Mouse (Mus musculus) limb, embryonic 14.5 days (tissue): ENCODE measurements at regions not wholly inside any gene's neighbourhood (a gene's known extent, or its start where the extent isn't known, plus 50 kb on each side); places are given as distances from the start of the nearest gene placed in this dataset.

Source experiments
- ATAC-seq: fragments of 200-750 bp; cut with Nextera tagmentation; 2 replicates; pipeline ENCODE4 v1.8.0; 2017; ENCODE audit warnings: low read depth, moderate number of reproducible peaks, moderate TSS enrichment; ENCODE audit not compliant: low FRiP score
- DNase-seq: peaks from one replicate; pipeline ENCODE4 v3.0.0-alpha.2; 2015; ENCODE audit warnings: low spot score
- H3K27ac ChIP-seq: fragments of 300-500 bp; sonication (generic); replicated peaks from 2 replicates; pipeline ENCODE4 v1.5.1; 2014; ENCODE audit warnings: low read depth, mild to moderate bottlenecking, low read length, moderate library complexity, mixed read lengths
- H3K27me3 ChIP-seq: fragments of 300-500 bp; sonication (generic); 2 replicates; pipeline ENCODE4 v1.6.1; 2014; ENCODE audit warnings: low read length, mixed read lengths; ENCODE audit not compliant: control insufficient read depth, insufficient read depth
- H3K36me3 ChIP-seq: fragments of 300-500 bp; sonication (generic); 2 replicates; pipeline ENCODE4 v1.6.1; 2014; ENCODE audit warnings: mild to moderate bottlenecking, low read length, moderate library complexity, mixed read lengths; ENCODE audit not compliant: control insufficient read depth, insufficient read depth
- H3K4me1 ChIP-seq: fragments of 300-500 bp; sonication (generic); 2 replicates; pipeline ENCODE4 v1.6.1; 2014; ENCODE audit warnings: antibody characterized with exemption, low read length, mixed read lengths; ENCODE audit not compliant: control insufficient read depth, insufficient read depth
- H3K4me2 ChIP-seq: fragments of 300-500 bp; sonication (generic); replicated peaks from 2 replicates; pipeline ENCODE4 v1.6.1; 2014; ENCODE audit warnings: low read depth, mild to moderate bottlenecking, low read length, moderate library complexity; ENCODE audit not compliant: severe bottlenecking
- H3K4me3 ChIP-seq: fragments of 300-500 bp; sonication (generic); replicated peaks from 2 replicates; pipeline ENCODE4 v1.5.1; 2014; ENCODE audit warnings: low read length
- H3K9ac ChIP-seq: fragments of 300-500 bp; sonication (generic); 2 replicates; pipeline ENCODE4 v1.6.1; 2014; ENCODE audit warnings: mild to moderate bottlenecking, low read depth, low read length, moderate library complexity; ENCODE audit not compliant: severe bottlenecking
- H3K9me3 ChIP-seq: fragments of 300-500 bp; sonication (generic); 2 replicates; pipeline ENCODE4 v1.6.1; 2016; ENCODE audit warnings: low read length; ENCODE audit not compliant: control insufficient read depth
- POLR2A ChIP-seq: fragments of 200-500 bp; IDR thresholded peaks from 2 replicates; pipeline ENCODE4 v1.8.0; 2012; ENCODE audit warnings: inconsistent platforms, mild to moderate bottlenecking, moderate library complexity, borderline replicate concordance; ENCODE audit not compliant: insufficient read depth, insufficient read length; ENCODE audit errors: extremely low read depth
- WGBS: fragments of 180-500 bp; shearing (Covaris S2); extraction: QIAGEN DNeasy Blood & Tissue Kit; methylation state at CpG from one replicate; pipeline ENCODE4 v1.1.7; 2014; 5-methylcytosine and 5-hydroxymethylcytosine counted together

DNA sequence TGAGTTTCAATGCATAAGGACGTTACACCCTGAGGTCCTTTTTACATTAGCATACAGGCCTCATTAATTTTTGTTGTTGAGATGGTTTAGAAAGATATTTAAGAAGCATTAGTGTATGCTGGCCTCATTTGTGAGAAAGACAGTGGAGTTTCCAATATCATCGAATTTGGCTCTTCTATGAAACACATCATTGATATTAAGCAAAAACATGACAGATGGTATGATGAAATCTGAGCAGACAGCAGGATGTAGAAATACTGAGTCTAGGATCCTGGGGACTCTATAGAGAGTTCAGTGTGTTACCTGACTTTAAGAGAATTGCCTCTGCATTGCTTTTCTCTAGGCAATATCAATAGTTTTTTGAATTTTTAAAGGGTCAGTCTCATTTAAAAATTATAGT lies 1312.8 kb upstream of the Gje1 start:
- no peak overlapping the region for H3K27ac ChIP-seq
- no peaks in the 10 kb centered on the region for H3K36me3 ChIP-seq
- no peak overlapping the region for H3K9ac ChIP-seq
- no peak for ATAC-seq
- no peak overlapping the region for H3K4me3 ChIP-seq
- H3K4me1 ChIP-seq, result no peaks in the 10 kb centered on the region
- TF ChIP-seq POLR2A, result no peak
- H3K9me3 ChIP-seq, result no peaks in the 10 kb centered on the region
- WGBS, result 75% methylated on average over 2 of the region's 2 CpGs
- H3K4me2 ChIP-seq, result no peak overlapping the region
- H3K27me3 ChIP-seq, result no peaks in the 10 kb centered on the region
- DNase-seq, result no peak

DNA sequence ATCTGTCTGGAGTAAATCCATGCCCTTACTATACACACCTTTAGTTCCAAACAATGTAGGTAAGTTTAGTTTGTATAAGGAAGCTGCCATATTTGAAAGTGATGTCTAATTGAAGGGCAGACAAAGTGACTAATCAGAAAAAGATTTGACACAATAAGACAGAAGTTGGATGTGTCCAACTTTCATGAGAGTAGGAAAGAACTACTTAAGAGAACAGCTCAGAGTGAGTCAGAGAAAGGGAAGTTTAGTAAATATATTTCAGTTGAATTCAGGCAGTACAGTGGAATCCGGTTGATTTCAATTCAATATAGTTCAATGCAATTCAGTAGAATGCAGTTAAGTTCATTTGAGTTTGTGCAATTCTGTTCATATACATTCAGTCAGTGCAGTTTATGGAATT lies 1296.8 kb upstream of the Gje1 start:
- TF ChIP-seq POLR2A, result no peak
- 95% methylated on average over 1 of the region's 1 CpGs for WGBS
- H3K27me3 ChIP-seq, result no peaks in the 10 kb centered on the region
- H3K9me3 ChIP-seq, result no peaks in the 10 kb centered on the region
- ATAC-seq (no peak), DNase-seq (no peak)
- no peaks in the 10 kb centered on the region for H3K36me3 ChIP-seq
- no peak overlapping the region for H3K27ac ChIP-seq
- no peaks in the 10 kb centered on the region for H3K4me1 ChIP-seq
- H3K9ac ChIP-seq, result no peak overlapping the region
- no peak overlapping the region for H3K4me3 ChIP-seq
- H3K4me2 ChIP-seq, result no peak overlapping the region

- no peak overlapping the region for H3K4me2 ChIP-seq
- H3K4me1 ChIP-seq, result no peaks in the 10 kb centered on the region
- no peak for TF ChIP-seq POLR2A
- WGBS, result 83% methylated on average over 2 of the region's 2 CpGs
- no peaks in the 10 kb centered on the region for H3K36me3 ChIP-seq
- H3K9me3 ChIP-seq, result no peaks in the 10 kb centered on the region
- no peak overlapping the region for H3K4me3 ChIP-seq
- ATAC-seq (no peak), DNase-seq (no peak)
- H3K9ac ChIP-seq, result no peak overlapping the region
- no peak overlapping the region for H3K27ac ChIP-seq
- no peaks in the 10 kb centered on the region for H3K27me3 ChIP-seq
Measured at GRCm38 (mm10) chr10:16001246-16001645, 1283.2 kb upstream of the Gje1 start.

- ATAC-seq, result no peak
- Histone ChIP-seq H3K9ac (no peak overlapping the region), H3K27me3 (no peaks in the 10 kb centered on the region), H3K27ac (no peak overlapping the region), H3K4me2 (no peak overlapping the region), H3K9me3 (no peaks in the 10 kb centered on the region), H3K36me3 (no peaks in the 10 kb centered on the region), H3K4me3 (no peak overlapping the region), H3K4me1 (no peaks in the 10 kb centered on the region)
- TF ChIP-seq POLR2A, result no peak
- DNase-seq, result no peak
- 95% methylated on average over 2 of the region's 2 CpGs for WGBS
Measured at GRCm38 (mm10) chr10:15993275-15993674, 1275.3 kb upstream of the Gje1 start.
